Mouse (Mus musculus) small intestine, adult 2 months (tissue): ENCODE measurements around the gene Tpt1.

Experiments
- CTCF ChIP-seq: fragments of 200-500 bp; IDR thresholded peaks from 2 replicates; pipeline ENCODE4 v1.5.1; 2012; ENCODE audit warnings: low read depth, mild to moderate bottlenecking, control low read depth, inconsistent platforms, low read length, moderate library complexity, mixed read lengths; ENCODE audit not compliant: insufficient replicate concordance, insufficient read length; ENCODE audit errors: extremely low read depth
- POLR2A ChIP-seq: fragments of 200-500 bp; IDR thresholded peaks from 2 replicates; pipeline ENCODE4 v1.6.1; 2012; ENCODE audit warnings: low read depth, mild to moderate bottlenecking, control low read depth, inconsistent platforms, low read length, moderate library complexity

DNA sequence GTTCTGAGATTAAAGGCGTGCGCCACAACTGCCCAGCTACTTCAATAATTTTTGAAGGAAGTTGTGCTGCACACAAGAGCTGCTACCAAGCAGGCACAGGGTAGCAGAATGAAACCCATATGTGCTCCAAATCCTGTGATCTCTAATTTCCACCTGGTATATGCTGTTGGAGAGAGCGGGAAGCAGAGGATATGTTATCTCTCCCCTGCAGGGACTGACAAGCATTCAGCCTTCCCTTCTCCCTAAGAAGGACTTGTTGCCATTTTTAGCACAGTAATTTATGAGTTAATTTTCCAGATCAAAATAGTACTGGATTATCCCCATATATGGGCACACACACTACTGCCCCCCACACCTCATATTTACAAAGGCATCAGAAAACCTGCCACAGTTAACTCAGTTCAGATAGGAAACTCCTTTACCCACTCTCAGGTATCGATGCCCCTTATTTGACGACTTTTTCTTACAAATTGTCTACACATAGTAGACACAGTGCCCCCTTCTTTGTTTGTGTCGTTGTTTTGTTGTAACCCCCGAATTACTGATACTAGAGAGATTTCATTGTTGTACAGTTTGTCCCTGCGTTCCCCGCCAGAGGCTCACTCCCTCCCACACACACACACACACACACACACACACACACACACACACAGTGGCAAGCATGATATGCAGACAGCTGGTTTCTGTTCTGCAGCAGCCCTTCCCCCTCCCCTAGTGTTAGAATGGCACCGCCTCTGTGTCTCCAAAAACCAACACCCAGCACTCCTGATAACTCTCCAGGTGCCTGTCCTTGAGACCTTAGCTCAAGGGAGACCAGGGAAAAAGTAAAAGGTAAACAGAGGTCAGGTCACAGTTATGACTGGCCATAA is 7.6 kb upstream of the Tpt1 start:
- TF ChIP-seq CTCF: no peak
- no peak for TF ChIP-seq POLR2A
